In genomic region chr13:30017611-30018010, GRCm38 (mm10) we compare ENCODE assay signal across 25 mouse cellular contexts. TPM values are rescaled to one million over a fixed set of nuclear protein-coding genes. Genes with fewer than 3 reads are reported as not detected.
DNase-seq lines count a peak whose midpoint lies in the region; ATAC-seq and TF ChIP-seq lines count a peak whose summit lies in the region.
"Had no signal": no experiment of that assay in that cellular context is flagged by ENCODE, and none has a peak within 500 bp of the region (broad histone marks: within the 10 kb centered on the region; RNA-seq: fewer than 3 reads in every experiment).

No protein-coding gene starts in this region.

- peak; percentile 53 to 74 for DNase-seq in cerebellum, postnatal 10 days
- peak; percentile 43 for DNase-seq in left cerebral cortex, postnatal 4 days
- DNase-seq in left cerebral cortex, postnatal 25 days (ENCODE audit: low spot score in 2 of 2) = no peak
- DNase-seq in midbrain, postnatal 0 days (ENCODE audit: low spot score) = peak; percentile 10
- no peak for DNase-seq in midbrain, embryonic 11.5 days (ENCODE audit: low spot score, missing footprints)
- DNase-seq in retina, postnatal 1 day = peak; percentile 24
- no peak for DNase-seq in kidney, postnatal 10 days
- DNase-seq: adrenal gland, adult 8-10 months; adrenal gland, postnatal 36 days; B cell, adult 2 months; cerebellum, adult 11 months; cerebellum, adult 18-20 months; cerebellum, adult 8-10 months; cerebellum, adult 9-11 months; cerebellum, postnatal 25 days had no signal

- no peaks in the 10 kb centered on the region for H3K9me3 ChIP-seq in midbrain, postnatal 0 days (ENCODE audit: low read length)
- H3K9me3 ChIP-seq in midbrain, embryonic 11.5 days (ENCODE audit: control insufficient read depth, low read length) = no peaks in the 10 kb centered on the region
- H3K9me3 ChIP-seq: embryonic facial prominence, embryonic 10.5 days; embryonic facial prominence, embryonic 12.5 days; forebrain, embryonic 13.5 days; forebrain, embryonic 15.5 days; G1E had no signal

- 86% methylated on average over 7 of the region's 7 CpGs for whole genome bisulfite sequencing in midbrain, postnatal 0 days
- WGBS in midbrain, embryonic 11.5 days = 94% methylated on average over 7 of the region's 7 CpGs

- H3K36me3 ChIP-seq in midbrain, postnatal 0 days (ENCODE audit: insufficient read depth, low read length) = no peaks in the 10 kb centered on the region
- no peaks in the 10 kb centered on the region for H3K36me3 ChIP-seq in midbrain, embryonic 11.5 days (ENCODE audit: control insufficient read depth, insufficient read depth, low read length)
- H3K36me3 ChIP-seq: embryonic facial prominence, embryonic 10.5 days; embryonic facial prominence, embryonic 12.5 days; forebrain, embryonic 15.5 days; G1E had no signal

- H3K4me2 ChIP-seq in midbrain, postnatal 0 days (ENCODE audit: low read depth, low read length, poor library complexity, severe bottlenecking) = no peak overlapping the region
- H3K4me2 ChIP-seq in midbrain, embryonic 11.5 days = no peak overlapping the region
- H3K4me2 ChIP-seq: embryonic facial prominence, embryonic 12.5 days; forebrain, embryonic 13.5 days; forebrain, embryonic 15.5 days had no signal

- TF ChIP-seq CTCF in midbrain, postnatal 0 days (IDR thresholded peaks at IDR 0.05) = no peak

- intact Hi-C loops in left cerebral cortex, postnatal 4 days (cut with DNase I) = no loop called here
- intact Hi-C loops in left cerebral cortex, postnatal 25 days (cut with DNase I) = no loop called here

- no peaks in the 10 kb centered on the region for H3K4me1 ChIP-seq in midbrain, postnatal 0 days (ENCODE audit: insufficient read depth, low read length)
- no peaks in the 10 kb centered on the region for H3K4me1 ChIP-seq in midbrain, embryonic 11.5 days (ENCODE audit: control insufficient read depth, insufficient read depth, low read length)
- H3K4me1 ChIP-seq: embryonic facial prominence, embryonic 10.5 days; embryonic facial prominence, embryonic 12.5 days; forebrain, embryonic 13.5 days; forebrain, embryonic 15.5 days had no signal

- no peak overlapping the region for H3K9ac ChIP-seq in midbrain, postnatal 0 days (replicated peaks; ENCODE audit: low read length, poor library complexity, severe bottlenecking)
- no peak overlapping the region for H3K9ac ChIP-seq in midbrain, embryonic 11.5 days (ENCODE audit: low read length)
- H3K9ac ChIP-seq: embryonic facial prominence, embryonic 12.5 days; forebrain, embryonic 13.5 days; forebrain, embryonic 15.5 days had no signal

- H3K4me3 ChIP-seq in midbrain, postnatal 0 days (ENCODE audit: low read depth, low read length) = no peak overlapping the region
- H3K4me3 ChIP-seq in midbrain, embryonic 11.5 days (ENCODE audit: low read depth, low read length) = no peak overlapping the region
- H3K4me3 ChIP-seq: embryonic facial prominence, embryonic 10.5 days; embryonic facial prominence, embryonic 12.5 days; forebrain, embryonic 13.5 days; forebrain, embryonic 15.5 days had no signal

- H3K27ac ChIP-seq in midbrain, postnatal 0 days (ENCODE audit: low read depth, low read length) = no peak overlapping the region
- no peak overlapping the region for H3K27ac ChIP-seq in midbrain, embryonic 11.5 days (ENCODE audit: low read depth, low read length)
- H3K27ac ChIP-seq: embryonic facial prominence, embryonic 10.5 days; embryonic facial prominence, embryonic 12.5 days; forebrain, embryonic 13.5 days; forebrain, embryonic 15.5 days had no signal

- no peaks in the 10 kb centered on the region for H3K27me3 ChIP-seq in midbrain, postnatal 0 days (ENCODE audit: insufficient read depth, low read length)
- H3K27me3 ChIP-seq in midbrain, embryonic 11.5 days (ENCODE audit: control insufficient read depth, insufficient read depth, low read length) = no peaks in the 10 kb centered on the region
- H3K27me3 ChIP-seq: CH12.LX; embryonic facial prominence, embryonic 12.5 days; forebrain, embryonic 13.5 days; forebrain, embryonic 15.5 days had no signal

- no peak for ATAC-seq in cerebellum, adult (ENCODE audit: insufficient number of reproducible peaks, low FRiP score, low TSS enrichment)
- ATAC-seq in midbrain, postnatal 0 days (ENCODE audit: low FRiP score) = no peak
- ATAC-seq in midbrain, embryonic 11.5 days (ENCODE audit: low FRiP score) = no peak
- ATAC-seq: activated CD4-positive, CD25-positive, alpha-beta regulatory T cell, adult 4 months; CD4-positive, CD25-positive, alpha-beta regulatory T cell, adult 4 months; forebrain, embryonic 13.5 days; forebrain, embryonic 15.5 days; Patski had no signal

RNA-seq across cellular contexts. Expression of gene E2f3, which starts 31.7 kb away (rescaled TPM):
- 10 to 100 TPM; 16.4 to 17.8 TPM for total RNA-seq in left cerebral cortex, postnatal 4 days (2021)
- 10 to 100 TPM; 17.8 to 18.9 TPM for total RNA-seq in left cerebral cortex, postnatal 25 days (2021)
- 8.7 and 9.2 TPM in 2 replicates for total RNA-seq in midbrain, postnatal 0 days (2014; rRNA removed)
- polyA plus RNA-seq in midbrain, postnatal 0 days (2015; fragmentation: Nextera tagmentation; extraction: Ambion mirVana) = 2.9 and 3.3 TPM in 2 replicates
- polyA plus RNA-seq in midbrain, embryonic 11.5 days (2014; fragmentation: Nextera tagmentation; extraction: Ambion mirVana) = 16.5 and 17.7 TPM in 2 replicates

Comparison
In these comparisons a context has a peak if more than half of its experiments do, and no peak if none do; other contexts are left out.
1. DNase-seq: peak in cerebellum, postnatal 10 days (2 of 2), left cerebral cortex, postnatal 4 days (single experiment), midbrain, postnatal 0 days (single experiment) and retina, postnatal 1 day (single experiment); none in left cerebral cortex, postnatal 25 days (0 of 2), midbrain, embryonic 11.5 days (single experiment) and kidney, postnatal 10 days (single experiment).